Mouse (Mus musculus) left cerebral cortex, adult 9 months (tissue): ENCODE measurements around the gene Zfp319.
A peak's percentile ranks its signal among the peaks of the same experiment; 100 is the strongest.

Source experiments
- DNase-seq, 2 experiments: peaks; one replicate each; pipeline ENCODE4 v3.0.0; 2022; ENCODE audit warnings: low spot score in 2 of 2

The Zfp319 gene

GRCm38 (mm10) chr8:95351461-95351860 is 19.7 kb upstream of the Zfp319 start:
- no peak for DNase-seq

GRCm38 (mm10) chr8:95348811-95349630 is 17.3 kb upstream of the Zfp319 start:
- peak; percentile 57 to 85 for DNase-seq

- no peak for DNase-seq
These were observed 16.6 kb upstream of the Zfp319 start for GRCm38 (mm10) chr8:95348356-95348755.

- DNase-seq: peak in 1 of 2 experiments; percentile 83
These were observed 15.1 kb upstream of the Zfp319 start for GRCm38 (mm10) chr8:95346643-95347545.

GRCm38 (mm10) chr8:95344668-95345067 is 12.9 kb upstream of the Zfp319 start:
- DNase-seq: no peak

- no peak for DNase-seq
These were observed 10.0 kb upstream of the Zfp319 start for GRCm38 (mm10) chr8:95341721-95342120.

- no peak for DNase-seq
These were observed 4.6 kb upstream of the Zfp319 start for GRCm38 (mm10) chr8:95336363-95336762.

- no peak for DNase-seq
These were observed 4.0 kb upstream of the Zfp319 start for GRCm38 (mm10) chr8:95335706-95336105.

GRCm38 (mm10) chr8:95332437-95333199 is 868 bp upstream of the Zfp319 start:
- no peak for DNase-seq

GRCm38 (mm10) chr8:95331156-95331719 is 512 bp downstream of the Zfp319 start:
- no peak for DNase-seq

GRCm38 (mm10) chr8:95330367-95330766 is 1.4 kb downstream of the Zfp319 start:
- no peak for DNase-seq

- no peak for DNase-seq
These were observed 3.8 kb downstream of the Zfp319 start for GRCm38 (mm10) chr8:95327866-95328465.

GRCm38 (mm10) chr8:95326822-95327221 is 4.9 kb downstream of the Zfp319 start:
- no peak for DNase-seq

- no peak for DNase-seq
These were observed 7.1 kb downstream of the Zfp319 start for GRCm38 (mm10) chr8:95324646-95325045.

- DNase-seq: no peak
These were observed 8.5 kb downstream of the Zfp319 start for GRCm38 (mm10) chr8:95323201-95323600.

- no peak for DNase-seq
These were observed 11.3 kb downstream of the Zfp319 start for GRCm38 (mm10) chr8:95320224-95321139.

- DNase-seq: no peak
These were observed 16.4 kb downstream of the Zfp319 start for GRCm38 (mm10) chr8:95315350-95315749.

GRCm38 (mm10) chr8:95314707-95315106 is 17.0 kb downstream of the Zfp319 start:
- DNase-seq: no peak

GRCm38 (mm10) chr8:95313857-95314256 is 17.9 kb downstream of the Zfp319 start:
- DNase-seq: no peak

GRCm38 (mm10) chr8:95312836-95313235 is 18.9 kb downstream of the Zfp319 start:
- no peak for DNase-seq
